ENCODE assay signal across 8 mouse cellular contexts in the genomic region with DNA sequence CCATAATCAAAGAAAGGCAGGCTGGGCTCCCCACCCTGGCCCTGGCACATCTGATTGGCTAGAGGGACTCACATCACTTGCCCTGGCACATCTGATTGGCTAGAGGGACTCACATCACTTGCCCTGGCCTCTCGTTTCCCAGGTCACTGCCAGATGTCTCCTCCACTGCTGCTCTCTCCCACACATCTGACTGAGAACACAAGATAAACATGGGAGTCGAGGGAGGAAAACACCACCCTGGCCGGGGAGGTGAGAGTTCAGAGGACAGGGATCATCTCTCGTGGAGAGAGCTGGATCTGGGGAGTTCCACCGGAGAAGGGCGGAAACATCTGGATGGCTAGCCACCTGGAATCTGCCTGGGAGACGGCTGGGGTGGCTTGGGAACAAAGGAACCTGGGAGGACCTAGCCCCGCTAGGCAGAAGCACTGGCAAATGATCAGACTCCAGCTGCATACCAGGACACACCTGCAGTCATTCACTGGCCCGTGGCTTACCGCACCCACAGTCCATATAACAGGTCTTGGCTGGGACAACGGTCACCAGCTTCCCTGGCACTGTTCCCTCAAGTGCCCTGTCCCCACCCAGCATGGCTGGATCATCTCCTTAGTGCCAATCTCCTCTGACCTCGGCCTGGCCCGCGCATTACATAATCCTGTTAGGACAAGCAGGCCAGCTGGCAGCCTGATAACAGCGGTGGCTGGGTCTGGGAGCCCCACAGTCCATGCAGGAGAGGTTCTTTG. TPM values are rescaled to one million over a fixed set of nuclear protein-coding genes. Genes with fewer than 3 reads are reported as not detected.
A peak's percentile ranks its signal among the peaks of the same experiment; 100 is the strongest.
DNase-seq lines count a peak whose midpoint lies in the region; ATAC-seq lines count a peak whose summit lies in the region.

No protein-coding gene starts in this region.

- no peaks in the 10 kb centered on the region for H3K36me3 ChIP-seq in megakaryocyte, embryonic 14.5 days (replicated peaks; ENCODE audit: low read length)
- H3K36me3 ChIP-seq in heart, embryonic 11.5 days (ENCODE audit: control insufficient read depth, insufficient read depth, low read length), result no peaks in the 10 kb centered on the region

- H3K27ac ChIP-seq in heart, embryonic 11.5 days (ENCODE audit: low read depth, low read length), result no peak overlapping the region

- H3K9ac ChIP-seq in heart, embryonic 11.5 days (ENCODE audit: low read depth, low read length), result no peak overlapping the region

- H3K4me2 ChIP-seq in heart, embryonic 11.5 days, result peak overlapping the region; percentile 14

- DNase-seq in cerebellum, postnatal 25 days, result peak; percentile 44 to 47
- peak; percentile 66 for DNase-seq in kidney, postnatal 10 days
- DNase-seq in lung, postnatal 25 days (ENCODE audit: low spot score), result peak; percentile 59
- no peak for DNase-seq in right cerebral cortex, postnatal 14 days
- no peak for DNase-seq in layer of hippocampus, postnatal 36 days

- no peak for ATAC-seq in megakaryocyte, adult 5-6 weeks (ENCODE audit: poor library complexity, severe bottlenecking)
- ATAC-seq in heart, embryonic 11.5 days (replicated peaks; ENCODE audit: insufficient number of reproducible peaks, low FRiP score, low TSS enrichment), result no peak; the same call in 1 of the 2 replicates

- H3K4me1 ChIP-seq in megakaryocyte, embryonic 14.5 days, result peaks cover 100% of the 10 kb centered on the region
- peaks cover 31% of the 10 kb centered on the region for H3K4me1 ChIP-seq in heart, embryonic 11.5 days (ENCODE audit: control insufficient read depth, insufficient read depth, low read length)

- no peaks in the 10 kb centered on the region for H3K9me3 ChIP-seq in megakaryocyte, embryonic 14.5 days
- no peaks in the 10 kb centered on the region for H3K9me3 ChIP-seq in heart, embryonic 11.5 days (replicated peaks; ENCODE audit: control insufficient read depth, low read length)

- peak overlapping the region; percentile 75 for H3K4me3 ChIP-seq in megakaryocyte, embryonic 14.5 days (replicated peaks)
- H3K4me3 ChIP-seq in heart, embryonic 11.5 days (ENCODE audit: low read depth, low read length), result no peak overlapping the region

- WGBS in heart, embryonic 11.5 days (ENCODE audit: insufficient replicate concordance), result 39% methylated on average over 15 of the region's 15 CpGs

- H3K27me3 ChIP-seq in megakaryocyte, embryonic 14.5 days (replicated peaks), result no peaks in the 10 kb centered on the region
- H3K27me3 ChIP-seq in heart, embryonic 11.5 days (ENCODE audit: control insufficient read depth, insufficient read depth, low read length), result no peaks in the 10 kb centered on the region

RNA-seq across cellular contexts. Expression of a gene that starts 17.2 kb away (rescaled TPM):
- 0.85 TPM in 1 of 2 replicates, not detected in the other for polyA plus RNA-seq in megakaryocyte, embryonic 14.5 days (2012; ENCODE audit: insufficient read depth, low replicate concordance)
- total RNA-seq in megakaryocyte, adult 5-6 weeks (2015), result not detected in 2 replicates
- total RNA-seq in megakaryocyte, adult 5-6 weeks (2017), result not detected in 2 replicates
- 0.03 and 0.07 TPM in 2 replicates for polyA plus RNA-seq in heart, embryonic 11.5 days (2014; fragmentation: Nextera tagmentation; extraction: Ambion mirVana)
- total RNA-seq in layer of hippocampus, postnatal 36 days (2021), result not detected

RNA-seq across cellular contexts. Expression of a gene that starts 26.5 kb away (rescaled TPM):
- 37.0 and 41.7 TPM in 2 replicates for polyA plus RNA-seq in megakaryocyte, embryonic 14.5 days (2012; ENCODE audit: insufficient read depth, low replicate concordance)
- total RNA-seq in megakaryocyte, adult 5-6 weeks (2015), result 21.5 and 25.4 TPM in 2 replicates
- 20.7 and 24.0 TPM in 2 replicates for total RNA-seq in megakaryocyte, adult 5-6 weeks (2017)
- 50.6 and 52.2 TPM in 2 replicates for polyA plus RNA-seq in heart, embryonic 11.5 days (2014; fragmentation: Nextera tagmentation; extraction: Ambion mirVana)
- total RNA-seq in layer of hippocampus, postnatal 36 days (2021), result 10 to 100 TPM; 19.7 to 20.1 TPM

Comparison
In these comparisons a context has a peak if more than half of its experiments do, and no peak if none do; other contexts are left out.
1. DNase-seq: peak in cerebellum, postnatal 25 days (2 of 2), kidney, postnatal 10 days (single experiment) and lung, postnatal 25 days (single experiment); none in right cerebral cortex, postnatal 14 days (single experiment) and layer of hippocampus, postnatal 36 days (0 of 2).